Mouse (Mus musculus) lung, postnatal 4 days (tissue): ENCODE data around the gene Rhoc.
A peak's percentile ranks its signal among the peaks of the same experiment; 100 is the strongest.
"Not testable (repeated sequence)": the region's sequence is repeated elsewhere in the genome, so short reads cannot be mapped to it uniquely, and the experiment has no call there.

Experiments
- DNase-seq, 2 experiments: peaks; one replicate each; pipeline ENCODE4 v3.0.0; 2021

Gene Rhoc

DNA sequence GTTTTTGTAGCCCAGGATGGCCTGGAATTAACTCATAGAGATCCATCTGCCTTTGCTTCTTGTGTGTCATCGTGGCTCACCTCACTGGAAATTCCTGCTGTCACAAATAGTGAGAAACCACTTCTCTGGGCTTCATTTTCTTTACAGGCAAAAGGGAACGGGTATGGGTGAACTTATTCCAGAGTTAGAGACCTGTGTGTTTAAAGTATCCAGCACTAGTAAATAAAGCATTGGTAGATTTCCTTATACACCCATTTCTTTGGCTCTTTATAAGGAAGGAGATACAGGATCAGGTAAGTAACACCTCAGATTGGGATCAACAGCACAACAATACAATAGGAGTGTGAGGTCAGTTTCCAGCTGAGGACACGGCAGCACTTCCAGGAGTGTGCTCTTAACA lies at the start of gene Rhoc:
Gene Rhoc (plus strand): TSS at position 301 of the 400 bp plus-strand sequence.
- DNase-seq, result no peak

DNA sequence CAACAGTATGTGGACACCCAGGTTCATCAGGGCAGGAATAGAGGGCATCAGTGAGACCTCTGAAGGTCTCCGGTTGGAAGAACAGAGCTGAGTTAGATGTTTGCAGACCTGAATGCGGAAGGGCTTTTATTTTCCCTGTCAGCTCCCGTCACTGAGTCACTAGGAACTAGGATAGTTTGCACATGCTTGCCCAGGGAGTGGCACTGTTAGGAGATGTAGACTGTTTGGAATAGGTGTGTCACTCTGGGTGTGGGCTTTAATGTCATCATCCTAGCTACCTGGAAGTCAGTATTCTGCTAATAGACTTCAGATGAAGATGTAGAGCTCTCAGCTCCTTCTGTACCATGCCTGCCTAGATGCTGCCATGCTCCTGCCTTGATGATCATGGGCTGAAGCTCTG lies 46.2 kb upstream of the Rhoc start:
- DNase-seq, result no peak

DNA sequence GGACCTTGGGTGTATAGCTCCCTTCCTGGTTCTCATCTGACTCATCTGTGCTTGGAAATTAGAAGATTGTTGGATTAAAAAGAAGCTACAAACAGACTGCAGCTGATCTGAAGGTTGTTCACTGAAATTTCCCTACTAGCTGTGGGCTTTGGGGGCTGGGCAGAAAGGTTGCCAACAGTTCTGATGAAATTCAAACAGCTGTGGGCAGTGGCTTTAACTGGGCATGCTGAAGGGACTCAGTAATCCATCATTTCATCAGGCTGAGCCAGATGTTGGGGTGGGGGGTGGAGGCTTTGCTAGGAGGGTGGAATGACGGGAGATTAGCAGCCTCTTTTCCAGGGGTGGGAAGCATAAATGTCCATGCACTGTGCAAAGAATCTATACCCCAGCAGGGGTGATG lies 45.0 kb upstream of the Rhoc start:
- DNase-seq, result no peak

DNA sequence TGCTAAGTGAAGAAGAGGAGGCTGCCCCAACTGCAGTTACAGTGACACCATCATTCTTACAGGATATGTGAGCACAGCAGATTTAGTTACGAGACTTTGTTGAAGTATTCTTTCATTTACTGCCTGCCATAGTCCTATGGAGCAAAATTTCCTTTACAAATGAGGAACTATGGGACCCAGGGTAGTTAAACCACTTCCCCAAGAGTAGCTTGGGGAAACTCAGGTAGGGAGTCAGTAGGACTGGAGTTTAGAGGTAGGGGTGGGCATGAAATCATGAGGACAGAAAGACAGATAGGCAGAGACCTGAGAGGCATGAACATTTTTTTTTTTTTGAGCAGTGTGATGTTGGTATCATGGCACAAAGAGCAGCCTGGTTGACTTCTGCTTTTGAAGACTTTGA lies 44.3 kb upstream of the Rhoc start:
- no peak for DNase-seq

DNA sequence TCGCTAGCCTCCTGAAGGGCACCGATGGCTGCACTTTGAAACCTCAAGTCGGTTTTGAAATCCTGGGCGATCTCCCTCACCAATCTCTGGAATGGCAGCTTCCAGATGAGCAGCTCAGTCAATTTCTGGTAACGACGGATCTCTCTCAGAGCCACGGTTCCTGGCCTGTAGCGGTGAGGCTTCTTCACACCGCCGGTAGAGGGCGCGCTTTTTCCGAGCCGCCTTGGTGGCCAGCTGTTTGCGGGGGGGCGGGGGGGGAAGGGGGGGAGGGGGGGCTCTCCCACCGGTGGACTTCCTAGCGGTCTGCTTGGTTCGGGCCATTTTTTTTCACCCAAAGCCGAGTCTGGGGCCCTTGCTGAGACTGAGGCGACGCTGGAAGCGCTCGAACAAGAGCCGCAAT lies 35.3 kb upstream of the Rhoc start:
- peak in 1 of 2 experiments; percentile 35 for DNase-seq

DNA sequence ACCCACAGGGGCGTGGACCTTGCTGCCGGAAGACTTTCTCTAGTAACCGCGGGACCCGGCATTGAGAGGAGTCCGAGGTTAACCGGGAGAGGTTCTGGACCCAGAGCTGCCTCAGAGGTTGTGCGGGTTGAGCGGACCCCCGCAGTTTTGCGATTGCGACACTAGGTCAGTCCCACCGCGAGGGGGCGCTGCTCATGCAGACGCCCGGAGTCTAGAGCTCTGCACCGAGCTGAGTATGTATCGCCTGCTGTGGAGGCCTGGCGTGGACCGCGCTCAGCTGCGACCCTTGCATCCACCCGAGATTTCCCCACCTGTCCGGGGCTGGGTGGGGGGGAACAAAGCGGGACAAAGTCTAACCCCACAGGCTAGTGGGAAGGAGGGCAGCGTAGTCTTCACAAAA lies 29.8 kb upstream of the Rhoc start:
- DNase-seq, result peak; percentile 70 to 76

DNA sequence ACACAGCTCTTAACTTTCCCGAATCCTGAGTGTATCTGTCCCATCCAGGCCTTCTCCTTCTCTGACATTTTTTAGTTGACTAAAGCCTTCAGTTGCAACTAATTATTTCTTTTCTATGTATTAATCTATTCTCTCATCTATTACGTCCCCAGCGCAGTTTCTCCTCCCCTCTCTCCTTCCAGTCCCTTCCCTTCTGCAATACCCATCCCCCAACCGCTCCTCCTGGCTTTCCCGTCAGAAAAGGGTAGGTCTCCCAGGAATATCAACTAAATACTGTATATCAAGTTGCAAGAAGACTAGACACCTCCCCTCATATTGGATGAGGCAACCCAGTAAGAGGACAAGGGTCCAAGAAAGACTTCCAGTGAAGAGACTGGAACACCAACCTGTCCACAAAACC lies 29.3 kb upstream of the Rhoc start:
- DNase-seq, result no peak

DNA sequence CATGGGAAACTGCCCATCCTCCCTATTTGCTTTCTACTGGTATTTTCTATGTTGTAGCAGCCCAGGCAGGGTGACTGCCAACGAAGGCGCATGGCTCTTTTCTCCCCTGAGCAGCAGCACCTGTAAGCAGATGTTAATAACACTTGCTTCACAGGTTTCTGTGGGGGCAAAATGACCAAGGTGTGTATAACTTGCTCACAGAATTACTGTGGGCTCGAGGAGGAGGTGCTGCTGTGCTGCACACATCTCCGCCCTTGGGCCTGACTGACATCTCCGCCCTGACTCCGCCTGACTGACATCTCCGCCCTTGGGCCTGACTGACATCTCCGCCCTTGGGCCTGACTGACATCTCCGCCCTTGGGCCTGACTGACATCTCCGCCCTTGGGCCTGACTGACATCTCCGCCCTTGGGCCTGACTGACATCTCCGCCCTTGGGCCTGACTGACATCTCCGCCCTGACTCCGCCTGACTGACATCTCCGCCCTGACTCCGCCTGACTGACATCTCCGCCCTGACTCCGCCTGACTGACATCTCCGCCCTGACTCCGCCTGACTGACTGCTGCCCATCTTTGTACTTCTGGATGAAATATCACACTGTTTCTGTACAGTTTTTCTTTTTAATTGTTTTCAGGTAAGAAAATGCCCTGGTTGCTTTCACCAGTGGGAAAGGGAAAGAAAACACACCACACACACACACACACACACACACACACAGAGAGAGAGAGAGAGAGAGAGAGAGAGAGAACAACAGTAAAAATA lies 25.9 kb upstream of the Rhoc start:
- not testable (repeated sequence) for DNase-seq

DNA sequence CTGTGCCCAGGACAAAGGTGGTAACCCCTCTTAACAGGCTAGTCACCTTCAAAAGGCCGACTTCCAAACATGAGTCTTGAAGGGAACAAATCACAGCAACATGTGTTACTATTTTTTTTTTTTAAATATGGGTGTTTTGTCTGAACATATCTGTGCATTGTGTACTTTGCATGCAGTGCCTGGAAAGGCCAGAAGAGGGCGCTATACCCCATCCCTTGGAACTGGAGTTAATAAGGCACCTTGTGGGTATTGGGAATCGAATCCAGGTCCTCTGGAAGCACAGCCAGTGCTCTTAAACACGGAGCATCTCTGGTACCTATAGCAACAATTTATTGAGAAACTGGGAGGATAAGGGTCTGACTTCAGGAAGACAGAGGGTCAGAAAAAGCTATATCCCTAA lies 23.2 kb upstream of the Rhoc start:
- peak in 1 of 2 experiments; percentile 25 for DNase-seq

DNA sequence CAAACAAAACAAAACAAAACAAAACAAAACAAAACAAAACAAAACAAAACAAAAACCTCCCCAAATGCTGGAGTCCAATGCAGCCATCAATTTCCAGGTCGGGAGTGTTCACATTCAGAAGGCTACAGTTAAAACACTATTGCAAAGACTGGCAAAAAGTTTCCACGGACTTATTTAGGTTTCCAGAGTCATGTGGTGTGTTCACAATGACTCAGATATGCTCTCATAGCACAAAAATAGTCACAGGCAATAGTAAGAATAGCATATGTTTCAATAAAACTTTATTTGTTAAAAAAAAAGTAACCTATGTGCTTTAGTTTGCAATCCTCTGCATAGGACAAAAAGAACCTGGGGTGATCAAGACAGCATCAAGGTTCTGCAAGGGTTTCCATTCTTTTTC lies 21.0 kb upstream of the Rhoc start:
- DNase-seq, result no peak

DNA sequence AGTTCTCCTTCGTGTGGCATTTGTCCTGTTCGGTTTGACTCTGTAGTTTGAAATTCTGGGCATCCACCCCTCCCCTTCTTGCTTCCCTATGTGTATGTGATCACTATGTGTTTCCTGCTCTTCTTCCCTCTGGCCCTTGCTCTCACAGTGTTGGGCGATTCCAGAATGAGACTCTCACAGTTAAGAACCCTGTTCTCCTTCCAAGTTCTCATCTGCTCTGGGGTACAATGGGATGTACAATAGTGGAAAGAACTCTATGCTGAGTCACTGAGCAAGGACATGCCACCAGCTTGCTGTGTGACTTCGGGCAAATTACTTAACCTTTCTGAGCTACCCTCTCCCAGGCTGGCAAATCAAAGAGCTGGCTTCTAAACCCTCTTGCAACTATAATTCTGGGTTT lies 20.5 kb upstream of the Rhoc start:
- no peak for DNase-seq

DNA sequence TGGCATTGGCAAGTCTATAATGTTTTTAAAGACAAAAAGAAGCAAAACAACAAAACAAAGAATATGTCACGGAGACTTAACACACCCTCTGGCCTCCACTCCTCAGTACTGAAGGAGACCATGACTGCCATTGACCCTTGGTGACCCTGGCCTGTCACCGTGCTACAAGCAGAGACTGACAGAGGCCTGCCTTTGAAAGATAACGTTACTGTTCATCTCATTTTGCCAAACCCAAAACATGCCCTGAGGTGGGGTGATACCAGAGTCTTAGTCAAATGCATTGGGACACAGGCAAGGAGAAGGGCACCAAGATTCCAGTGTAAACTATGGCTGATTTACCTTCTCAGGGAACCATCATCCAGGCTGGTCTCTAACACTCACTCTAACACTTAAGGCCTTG lies 19.0 kb upstream of the Rhoc start:
- DNase-seq, result no peak

DNA sequence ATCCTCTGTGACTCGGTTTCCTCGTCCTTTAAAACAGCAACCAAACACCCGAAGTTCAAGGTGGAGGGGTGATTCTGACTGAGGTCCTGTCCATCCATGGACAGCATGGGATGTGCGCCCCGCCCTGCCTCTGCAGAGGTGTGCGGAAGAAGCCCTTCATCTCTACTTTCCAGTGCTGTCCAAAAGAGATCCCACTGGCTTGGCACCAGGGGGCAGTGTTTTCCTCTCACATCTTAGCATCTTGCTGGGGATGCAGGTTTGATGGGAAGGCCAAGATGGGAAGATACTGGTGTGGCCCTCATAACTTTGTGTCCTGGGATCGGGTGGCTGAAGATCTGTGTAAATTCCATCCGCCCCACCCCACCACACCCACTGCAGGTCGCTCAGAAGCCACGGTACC lies 18.1 kb upstream of the Rhoc start:
- DNase-seq, result peak; percentile 31 to 61

DNA sequence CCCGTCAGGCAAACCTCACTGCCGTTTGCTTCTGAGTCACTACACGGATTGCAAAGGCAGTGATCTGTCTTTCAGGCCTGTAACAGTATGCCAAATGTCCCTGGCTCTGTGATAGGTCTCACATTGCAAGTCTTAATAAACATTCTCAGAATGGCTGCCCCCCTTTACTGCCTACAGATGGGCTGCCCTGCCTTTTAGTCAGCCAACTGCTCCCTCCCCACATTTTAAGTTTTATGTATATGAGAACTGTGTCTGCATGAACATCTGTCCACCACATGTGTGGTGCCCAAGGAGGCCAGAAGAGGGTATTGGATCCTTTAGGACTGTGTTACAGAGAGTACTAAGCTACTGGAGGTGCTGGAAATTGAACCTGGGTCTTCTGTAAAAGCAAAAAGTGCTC lies 17.3 kb upstream of the Rhoc start:
- no peak for DNase-seq

DNA sequence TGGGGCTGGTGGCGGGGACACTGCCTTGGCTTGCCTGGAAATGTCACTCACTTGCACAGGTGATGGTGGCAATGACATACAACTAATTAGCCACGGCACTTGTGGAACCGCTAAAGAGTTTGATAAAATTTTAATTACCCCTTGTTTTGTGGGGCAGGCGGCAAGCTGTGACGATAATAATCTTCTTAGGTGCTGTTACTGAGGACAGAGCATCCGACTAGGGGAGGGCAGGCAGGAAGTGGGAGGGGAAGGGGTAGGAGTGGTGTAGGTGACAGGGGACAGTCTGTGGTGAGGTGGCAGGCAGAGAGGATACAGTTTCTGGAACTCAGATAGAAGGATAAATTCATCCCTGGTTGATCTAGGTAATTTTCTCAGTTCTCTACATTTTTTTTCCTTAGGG lies 16.7 kb upstream of the Rhoc start:
- no peak for DNase-seq

DNA sequence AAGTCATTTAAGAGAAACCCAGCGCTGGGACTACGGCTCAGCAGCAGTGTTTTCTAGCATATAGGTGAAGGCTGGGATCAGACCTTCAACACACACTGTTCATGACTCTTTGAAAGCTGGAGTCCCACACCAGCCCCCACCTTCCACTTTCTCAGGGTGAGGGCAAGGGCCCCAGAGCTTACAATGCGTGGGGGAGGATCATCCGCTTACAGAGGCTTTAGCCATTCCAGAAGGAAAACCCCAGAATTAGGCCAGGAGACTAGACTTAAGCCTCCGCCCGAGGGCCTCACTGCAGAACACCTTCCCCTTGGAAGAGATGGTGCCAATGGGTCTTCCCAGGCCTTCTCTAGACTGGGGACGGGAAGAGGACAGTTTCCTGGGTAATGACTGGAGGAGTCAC lies 14.9 kb upstream of the Rhoc start:
- DNase-seq, result no peak

DNA sequence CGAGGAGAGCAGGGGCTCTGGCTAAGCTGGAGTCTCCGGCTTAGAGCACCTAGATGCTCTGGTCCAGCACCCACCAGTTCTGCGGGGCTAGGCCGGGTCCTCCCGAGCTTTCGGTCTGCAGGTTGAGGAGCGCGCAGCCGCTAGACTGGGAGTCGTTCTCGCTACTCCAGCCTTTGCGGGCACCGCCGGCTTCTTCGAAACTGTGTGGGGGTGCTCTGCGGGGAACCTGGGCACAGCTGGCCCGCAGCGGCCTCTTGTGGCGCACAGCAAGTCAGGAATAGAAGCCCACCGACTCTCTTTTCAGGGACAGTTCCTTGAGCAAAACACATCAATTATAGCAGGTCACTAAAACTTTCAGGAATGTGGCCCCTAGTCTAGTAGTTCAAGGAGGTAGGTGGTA lies 10.8 kb upstream of the Rhoc start:
- peak in 1 of 2 experiments; percentile 39 for DNase-seq

DNA sequence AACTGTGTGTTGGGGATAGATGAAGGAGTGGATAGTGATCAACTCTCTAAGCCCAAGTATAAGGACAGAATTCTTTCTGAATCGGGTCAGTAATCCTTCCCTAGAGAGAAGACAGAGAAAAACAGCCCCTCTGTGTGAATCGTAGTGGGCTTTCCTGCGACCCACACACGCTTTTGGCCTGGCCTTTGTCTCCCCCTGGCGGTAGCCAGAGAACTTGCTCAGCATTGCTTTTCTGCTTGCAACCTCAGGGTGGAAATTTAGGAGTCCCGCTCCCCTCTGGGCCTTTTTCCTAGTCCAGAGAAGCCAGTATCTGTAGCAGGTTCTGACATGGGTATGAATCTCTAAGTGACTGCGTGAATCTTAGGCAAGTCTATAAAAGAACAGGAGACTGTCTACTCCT lies 8.2 kb upstream of the Rhoc start:
- peak; percentile 56 to 80 for DNase-seq

DNA sequence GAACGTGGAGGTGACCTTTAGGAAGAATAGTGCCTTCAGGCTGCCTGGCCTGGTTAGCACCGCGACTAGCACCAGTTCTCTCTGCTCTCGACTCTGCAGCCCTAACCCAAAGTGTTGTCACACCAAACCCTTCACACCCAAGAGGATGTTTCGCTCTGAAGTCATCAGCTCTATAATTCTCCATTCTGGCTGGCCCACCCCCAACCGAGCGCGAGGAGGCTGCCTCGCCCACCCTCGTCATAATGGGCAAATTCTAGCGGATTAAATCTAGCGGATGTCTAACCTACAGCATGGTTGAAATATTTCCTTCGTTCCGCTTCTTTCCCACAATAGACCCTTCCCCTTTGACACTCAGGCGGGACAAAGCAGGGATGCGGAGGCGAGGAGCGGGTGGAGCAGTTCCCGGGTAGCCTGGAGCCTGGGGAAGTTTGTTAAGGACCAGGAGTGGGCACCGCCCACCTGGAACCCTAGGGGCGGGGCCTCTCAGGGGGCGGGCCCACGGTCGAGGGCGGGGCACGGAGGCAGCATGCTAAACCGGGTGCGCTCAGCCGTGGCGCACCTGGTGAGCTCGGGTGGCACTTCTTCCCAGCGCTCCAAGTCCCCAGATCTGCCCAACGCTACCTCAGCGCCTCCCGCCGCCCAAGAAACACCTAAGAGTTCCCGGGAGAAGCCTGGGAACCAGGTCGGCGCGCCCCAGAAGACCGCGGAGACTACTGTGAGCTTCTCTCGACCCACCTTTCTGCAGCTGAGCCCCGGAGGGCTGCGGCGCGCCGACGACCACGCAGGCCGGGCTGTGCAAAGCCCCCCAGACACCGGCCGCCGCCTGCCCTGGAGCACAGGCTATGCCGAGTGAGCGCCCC lies 7.4 kb upstream of the Rhoc start, which contains the start of gene Ppm1j:
Gene Ppm1j (plus strand): TSS at position 496 of the 860 bp plus-strand sequence.
- peak; percentile 84 for DNase-seq

DNA sequence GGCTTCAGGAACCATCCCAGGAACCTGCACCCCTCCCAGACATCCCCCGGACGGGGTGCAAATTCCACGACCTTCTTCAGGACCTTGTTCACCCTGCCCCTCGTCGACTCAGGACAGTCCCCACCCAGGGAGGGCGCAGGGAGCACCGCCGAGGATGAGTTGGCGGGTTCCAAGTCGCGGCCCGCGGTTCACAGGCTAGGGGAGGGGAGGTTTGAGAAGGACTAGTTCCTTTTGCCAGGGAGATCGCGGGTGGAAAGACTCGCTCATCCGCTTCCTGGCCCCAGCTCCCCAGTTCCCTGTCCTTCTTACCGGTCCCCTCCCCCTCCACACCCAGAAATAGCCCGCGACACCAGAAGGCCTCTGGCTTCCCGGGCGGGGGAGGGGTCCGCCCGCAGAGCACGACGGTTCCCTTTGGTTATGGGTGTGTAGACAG lies 6.7 kb upstream of the Rhoc start, which contains the start of gene Fam19a3:
Gene Fam19a3 (minus strand): TSS at position 370 of the 433 bp plus-strand sequence.
- peak; percentile 49 to 50 for DNase-seq

DNA sequence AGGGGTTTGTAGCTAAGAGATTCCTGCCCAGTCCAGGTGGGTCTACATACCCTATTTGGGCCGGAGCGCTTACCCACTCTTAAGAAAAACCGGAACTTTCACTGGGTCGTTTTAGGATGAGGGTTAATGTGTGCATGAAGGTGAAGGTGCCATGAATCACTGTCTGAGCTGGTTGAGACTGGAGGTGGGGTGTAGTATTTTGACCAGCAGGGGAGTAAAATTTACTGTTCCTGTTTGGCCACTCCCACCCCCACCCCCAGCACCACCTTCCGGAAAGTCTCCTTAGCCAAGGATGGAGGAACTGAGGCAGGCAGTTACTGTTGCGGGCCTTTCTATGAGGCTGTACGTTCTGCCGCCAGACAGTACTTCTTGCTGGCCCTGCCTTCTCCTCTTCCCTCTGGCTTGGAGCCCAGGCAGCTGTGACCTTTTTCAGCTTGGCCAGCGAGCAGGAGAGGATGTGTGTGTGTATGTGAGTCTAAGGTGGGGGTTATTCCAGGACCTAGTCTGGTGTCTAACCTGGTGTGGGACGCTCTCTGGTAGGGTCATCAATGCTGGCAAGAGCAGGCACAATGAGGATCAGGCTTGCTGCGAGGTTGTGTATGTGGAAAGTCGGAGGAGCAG lies 6.0 kb upstream of the Rhoc start:
- DNase-seq, result peak; percentile 59 to 76

DNA sequence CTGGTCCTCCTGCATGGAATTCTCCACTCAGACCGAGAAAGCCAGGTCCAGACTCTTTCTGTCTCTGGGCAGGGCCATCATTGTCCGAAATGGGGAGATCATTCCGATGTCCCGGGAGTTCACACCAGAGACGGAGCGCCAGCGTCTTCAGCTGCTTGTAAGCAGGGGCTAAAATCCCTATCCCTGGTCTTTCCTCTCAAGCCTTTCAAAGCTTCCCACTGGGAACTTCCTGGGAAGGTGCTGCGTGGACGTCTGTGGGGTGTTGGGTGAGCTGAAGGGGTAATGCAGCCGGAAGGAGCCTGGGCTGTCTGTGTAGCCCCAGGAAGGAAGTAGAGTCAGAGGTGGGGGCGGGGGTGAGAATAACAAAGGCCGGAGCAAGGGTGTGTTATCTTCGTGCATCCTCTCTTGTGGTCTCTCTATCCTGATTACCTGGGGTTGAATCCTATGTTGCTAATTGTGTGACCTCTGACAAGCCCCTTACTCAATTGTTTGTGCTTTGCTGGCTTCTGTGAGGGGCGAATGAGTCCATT lies 4.1 kb upstream of the Rhoc start:
- peak; percentile 55 to 65 for DNase-seq

DNA sequence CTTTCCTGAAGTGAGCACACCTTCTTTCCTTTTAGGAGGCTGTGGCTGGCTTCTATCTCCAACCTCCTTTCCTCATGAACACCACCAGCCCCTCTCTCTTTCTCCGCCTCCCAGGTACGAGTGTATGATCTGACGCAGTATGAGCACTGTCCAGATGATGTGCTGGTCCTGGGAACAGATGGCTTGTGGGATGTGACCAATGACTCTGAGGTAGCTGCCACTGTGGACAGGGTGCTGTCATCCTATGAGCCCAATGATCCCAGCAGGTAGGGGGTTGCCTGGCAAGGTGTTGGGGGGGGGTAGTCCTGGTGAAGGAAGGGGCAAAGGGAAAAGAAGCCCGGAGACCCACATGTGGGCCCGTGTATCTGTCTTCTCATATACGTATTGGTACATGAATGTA lies 2.9 kb upstream of the Rhoc start:
- no peak for DNase-seq
